Mouse (Mus musculus): ENCODE results near the gene Mndal. TPM values are rescaled to one million over a fixed set of nuclear protein-coding genes. Genes with fewer than 3 reads are reported as not detected.
"Not testable (repeated sequence)": the region's sequence is repeated elsewhere in the genome, so short reads cannot be mapped to it uniquely, and the experiment has no call there.

Mndal gene
- polyA plus RNA-seq, 1 experiment from 2014 or later, result 0.78 TPM

GRCm38 (mm10) chr1:173941522-173941921, 769 bp downstream of the Mndal start:
- not testable (repeated sequence) for H3K9me3 ChIP-seq; H3K4me3 ChIP-seq; ATAC-seq (ENCODE audit: low read depth); H3K36me3 ChIP-seq; H3K27ac ChIP-seq (replicated peaks); H3K9ac ChIP-seq; H3K27me3 ChIP-seq; H3K4me2 ChIP-seq; H3K4me1 ChIP-seq (replicated peaks)
- 96% methylated on average over 2 of the region's 2 CpGs for WGBS

- H3K9ac ChIP-seq; ATAC-seq (ENCODE audit: low read depth); H3K27me3 ChIP-seq; H3K36me3 ChIP-seq; H3K4me2 ChIP-seq; H3K4me3 ChIP-seq; H3K9me3 ChIP-seq; H3K4me1 ChIP-seq (replicated peaks); H3K27ac ChIP-seq (replicated peaks): not testable (repeated sequence)
- WGBS, result 56% methylated on average over 3 of the region's 3 CpGs
These were observed 23.0 kb downstream of the Mndal start for GRCm38 (mm10) chr1:173919279-173919678.

GRCm38 (mm10) chr1:173914559-173914958, 27.7 kb downstream of the Mndal start:
- Histone ChIP-seq H3K27ac (replicated peaks) (no peak overlapping the region), H3K4me2 (no peak overlapping the region), H3K9ac (no peak overlapping the region), H3K9me3 (no peaks in the 10 kb centered on the region), H3K4me1 (replicated peaks) (no peaks in the 10 kb centered on the region), H3K27me3 (no peaks in the 10 kb centered on the region), H3K4me3 (no peak overlapping the region), H3K36me3 (no peaks in the 10 kb centered on the region)
- 86% methylated on average over 2 of the region's 2 CpGs for WGBS
- ATAC-seq (ENCODE audit: low read depth), result no peak

GRCm38 (mm10) chr1:173913256-173913791, 29.0 kb downstream of the Mndal start:
- not testable (repeated sequence) for H3K4me3 ChIP-seq; ATAC-seq (ENCODE audit: low read depth); H3K27me3 ChIP-seq; H3K27ac ChIP-seq (replicated peaks); H3K9ac ChIP-seq; H3K4me2 ChIP-seq; H3K36me3 ChIP-seq; H3K9me3 ChIP-seq; H3K4me1 ChIP-seq (replicated peaks)

- ATAC-seq (ENCODE audit: low read depth); H3K9me3 ChIP-seq; H3K4me1 ChIP-seq (replicated peaks); H3K4me3 ChIP-seq; H3K27me3 ChIP-seq; H3K4me2 ChIP-seq; H3K9ac ChIP-seq; H3K27ac ChIP-seq (replicated peaks); H3K36me3 ChIP-seq: not testable (repeated sequence)
- WGBS, result 88% methylated on average over 6 of the region's 6 CpGs
These were observed 29.6 kb downstream of the Mndal start, which contains the start of gene Ifi211 for GRCm38 (mm10) chr1:173912548-173913255. Gene Ifi211 (minus strand): TSS chr1:173913046.

- H3K4me3 ChIP-seq, result no peak overlapping the region
- H3K9me3 ChIP-seq, result no peaks in the 10 kb centered on the region
- H3K27ac ChIP-seq (replicated peaks), result no peak overlapping the region
- no peaks in the 10 kb centered on the region for H3K4me1 ChIP-seq (replicated peaks)
- WGBS, result 91% methylated on average over 2 of the region's 2 CpGs
- no peak overlapping the region for H3K9ac ChIP-seq
- no peak for ATAC-seq (ENCODE audit: low read depth)
- H3K36me3 ChIP-seq, result no peaks in the 10 kb centered on the region
- no peaks in the 10 kb centered on the region for H3K27me3 ChIP-seq
- no peak overlapping the region for H3K4me2 ChIP-seq
These were observed 30.4 kb downstream of the Mndal start for GRCm38 (mm10) chr1:173911808-173912464.

- ATAC-seq (ENCODE audit: low read depth); H3K9ac ChIP-seq; H3K27ac ChIP-seq (replicated peaks); H3K9me3 ChIP-seq; H3K4me1 ChIP-seq (replicated peaks); H3K4me2 ChIP-seq; H3K27me3 ChIP-seq; H3K4me3 ChIP-seq; H3K36me3 ChIP-seq: not testable (repeated sequence)
These were observed 33.9 kb downstream of the Mndal start for GRCm38 (mm10) chr1:173908390-173908789.

GRCm38 (mm10) chr1:173905885-173906284, 36.4 kb downstream of the Mndal start:
- ATAC-seq (ENCODE audit: low read depth); H3K36me3 ChIP-seq; H3K4me3 ChIP-seq; H3K9me3 ChIP-seq; H3K9ac ChIP-seq; H3K4me1 ChIP-seq (replicated peaks); H3K27me3 ChIP-seq; H3K27ac ChIP-seq (replicated peaks); H3K4me2 ChIP-seq: not testable (repeated sequence)
- WGBS, result 92% methylated on average over 4 of the region's 4 CpGs

- H3K36me3 ChIP-seq; H3K27ac ChIP-seq (replicated peaks); H3K9ac ChIP-seq; ATAC-seq (ENCODE audit: low read depth); H3K4me2 ChIP-seq; H3K27me3 ChIP-seq; H3K4me3 ChIP-seq; H3K4me1 ChIP-seq (replicated peaks); H3K9me3 ChIP-seq: not testable (repeated sequence)
These were observed 52.5 kb downstream of the Mndal start for GRCm38 (mm10) chr1:173889741-173890140.

GRCm38 (mm10) chr1:173887026-173887787, 55.1 kb downstream of the Mndal start:
- not testable (repeated sequence) for H3K27me3 ChIP-seq; H3K4me1 ChIP-seq (replicated peaks); H3K36me3 ChIP-seq; H3K27ac ChIP-seq (replicated peaks); ATAC-seq (ENCODE audit: low read depth); H3K9ac ChIP-seq; H3K9me3 ChIP-seq; H3K4me3 ChIP-seq; H3K4me2 ChIP-seq
- WGBS, result 85% methylated on average over 1 of the region's 2 CpGs

- H3K4me1 ChIP-seq (replicated peaks); H3K27me3 ChIP-seq; H3K4me2 ChIP-seq; H3K36me3 ChIP-seq; H3K4me3 ChIP-seq; H3K9me3 ChIP-seq; H3K9ac ChIP-seq; ATAC-seq (ENCODE audit: low read depth); H3K27ac ChIP-seq (replicated peaks): not testable (repeated sequence)
- WGBS, result 78% methylated on average over 3 of the region's 3 CpGs
These were observed 62.2 kb downstream of the Mndal start for GRCm38 (mm10) chr1:173880004-173880666.
